ENCODE assay signal across 11 mouse cellular contexts in the genomic region with DNA sequence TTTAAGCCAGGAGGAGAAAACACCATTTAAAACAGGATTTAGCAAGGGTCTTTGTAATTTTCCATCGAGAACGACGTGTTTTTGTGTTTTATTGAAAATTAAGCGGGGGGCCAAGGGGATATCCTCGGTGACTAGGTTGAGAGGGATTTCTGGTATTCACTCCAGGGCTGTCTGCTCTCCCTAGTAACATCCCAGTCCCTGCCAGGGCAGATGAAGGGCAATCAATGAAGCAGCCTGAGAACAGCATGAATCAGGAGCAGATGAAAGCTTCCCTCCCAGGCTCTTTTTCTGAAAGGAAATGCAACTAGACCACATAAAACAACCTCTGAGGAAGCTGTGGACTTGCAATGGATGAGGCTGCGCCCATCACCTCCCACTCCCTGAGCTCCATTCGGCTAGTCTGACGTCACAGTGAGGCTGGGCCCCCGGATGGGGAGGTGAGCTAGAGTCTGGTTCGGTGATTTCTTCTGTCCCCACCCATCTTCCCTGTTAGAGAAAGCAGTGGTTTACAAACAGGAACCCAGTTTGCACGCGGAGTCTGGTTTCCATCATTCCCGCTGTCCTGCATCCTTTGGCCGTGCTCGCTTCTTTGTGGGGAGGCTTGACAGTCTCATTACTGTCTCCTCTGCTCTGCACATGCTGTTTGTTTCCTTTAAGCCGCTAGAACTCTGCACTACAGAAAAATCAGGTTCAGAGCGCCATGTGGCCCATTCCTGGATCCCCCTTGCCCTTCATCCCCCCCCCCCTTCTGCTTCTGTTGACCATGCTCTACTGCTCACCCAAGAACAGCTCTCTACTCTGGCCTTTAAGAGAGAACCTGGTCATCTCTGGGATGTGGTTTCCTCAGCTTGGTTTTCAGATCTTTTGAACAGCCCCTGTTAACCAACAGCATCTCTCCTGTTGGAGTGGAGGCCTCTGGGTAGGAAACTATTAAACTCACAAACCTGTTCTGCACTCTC. TPM values are rescaled to one million over a fixed set of nuclear protein-coding genes. Genes with fewer than 3 reads are reported as not detected.
A peak's percentile ranks its signal among the peaks of the same experiment; 100 is the strongest.
DNase-seq lines count a peak whose midpoint lies in the region; ATAC-seq and TF ChIP-seq lines count a peak whose summit lies in the region.
"Had no signal": no experiment of that assay in that cellular context is flagged by ENCODE, and none has a peak within 500 bp of the region (broad histone marks: within the 10 kb centered on the region; RNA-seq: fewer than 3 reads in every experiment).

No protein-coding gene starts in this region.

- no peak overlapping the region for H3K9ac ChIP-seq in heart, embryonic 11.5 days (ENCODE audit: low read depth, low read length)
- H3K9ac ChIP-seq in limb, embryonic 13.5 days: 0 out of 2 replicates have a peak overlapping the region, but pooled peaks have one; percentile 25
- H3K9ac ChIP-seq in stomach, postnatal 0 days (ENCODE audit: low read length): no peak overlapping the region
- H3K9ac ChIP-seq: hindbrain, embryonic 13.5 days had no signal

- TF ChIP-seq POLR2A in testis, adult 2 months (IDR thresholded peaks at IDR 0.05; ENCODE audit: control insufficient read depth, low read depth, low read length): peak; percentile 89

- no peaks in the 10 kb centered on the region for H3K4me1 ChIP-seq in heart, embryonic 11.5 days (ENCODE audit: control insufficient read depth, insufficient read depth, low read length)
- no peaks in the 10 kb centered on the region for H3K4me1 ChIP-seq in testis, adult 2 months (ENCODE audit: control insufficient read depth, insufficient read depth, low read length)
- H3K4me1 ChIP-seq in limb, embryonic 13.5 days: peaks cover 17% of the 10 kb centered on the region
- H3K4me1 ChIP-seq in stomach, postnatal 0 days (replicated peaks; ENCODE audit: control insufficient read depth, insufficient read depth): no peaks in the 10 kb centered on the region
- H3K4me1 ChIP-seq: hindbrain, embryonic 13.5 days had no signal

- ATAC-seq in heart, embryonic 11.5 days (replicated peaks; ENCODE audit: insufficient number of reproducible peaks, low FRiP score, low TSS enrichment): no peak
- ATAC-seq in limb, embryonic 13.5 days (ENCODE audit: low FRiP score, low read depth): peak; percentile 31; the same call in 1 of the 2 replicates
- ATAC-seq in stomach, postnatal 0 days (ENCODE audit: low FRiP score, low TSS enrichment): no peak

- no peaks in the 10 kb centered on the region for H3K27me3 ChIP-seq in heart, embryonic 11.5 days (ENCODE audit: control insufficient read depth, insufficient read depth, low read length)
- no peaks in the 10 kb centered on the region for H3K27me3 ChIP-seq in testis, adult 2 months (ENCODE audit: control insufficient read depth, insufficient read depth, low read length)
- H3K27me3 ChIP-seq in limb, embryonic 13.5 days: no peaks in the 10 kb centered on the region; the same call in 1 of the 2 replicates
- no peaks in the 10 kb centered on the region for H3K27me3 ChIP-seq in stomach, postnatal 0 days (ENCODE audit: control insufficient read depth, insufficient read depth, low read length)
- H3K27me3 ChIP-seq: hindbrain, embryonic 13.5 days had no signal

- H3K9me3 ChIP-seq in heart, embryonic 11.5 days (replicated peaks; ENCODE audit: control insufficient read depth, low read length): no peaks in the 10 kb centered on the region
- H3K9me3 ChIP-seq in limb, embryonic 13.5 days: no peaks in the 10 kb centered on the region
- no peaks in the 10 kb centered on the region for H3K9me3 ChIP-seq in stomach, postnatal 0 days (ENCODE audit: control insufficient read depth, low read length)
- H3K9me3 ChIP-seq: hindbrain, embryonic 13.5 days had no signal

- H3K4me3 ChIP-seq in heart, embryonic 11.5 days (ENCODE audit: low read depth, low read length): no peak overlapping the region
- peak overlapping the region; percentile 82 for H3K4me3 ChIP-seq in testis, adult 2 months (ENCODE audit: control insufficient read depth, low read depth, low read length)
- peak overlapping the region; percentile 1; the same call in 1 of the 2 replicates for H3K4me3 ChIP-seq in limb, embryonic 13.5 days
- H3K4me3 ChIP-seq in stomach, postnatal 0 days (ENCODE audit: low read depth, low read length): no peak overlapping the region
- H3K4me3 ChIP-seq: erythroblast, embryonic 14.5 days; hindbrain, embryonic 13.5 days had no signal

- WGBS in heart, embryonic 11.5 days (ENCODE audit: insufficient replicate concordance): 40% methylated on average over 17 of the region's 17 CpGs
- WGBS in limb, embryonic 13.5 days: 27% methylated on average over 17 of the region's 17 CpGs
- 45% methylated on average over 17 of the region's 17 CpGs for WGBS in stomach, postnatal 0 days

- TF ChIP-seq EP300 in stomach, postnatal 0 days (optimal IDR thresholded peaks at IDR 0.05): no peak

- H3K4me2 ChIP-seq in heart, embryonic 11.5 days: peak overlapping the region; percentile 39
- peak overlapping the region; percentile 48 for H3K4me2 ChIP-seq in limb, embryonic 13.5 days (replicated peaks)
- no peak overlapping the region for H3K4me2 ChIP-seq in stomach, postnatal 0 days (replicated peaks; ENCODE audit: low read depth)
- H3K4me2 ChIP-seq: hindbrain, embryonic 13.5 days had no signal

- DNase-seq in heart, adult 18-20 months: no peak
- DNase-seq in testis, postnatal 10 days (ENCODE audit: low spot score): no peak
- DNase-seq in stomach, postnatal 0 days (ENCODE audit: low spot score): peak; percentile 18
- no peak for DNase-seq in T-cell, adult 2 months (ENCODE audit: low spot score)
- no peak for DNase-seq in layer of hippocampus, postnatal 10 days (ENCODE audit: low spot score in 2 of 2)

- H3K36me3 ChIP-seq in heart, embryonic 11.5 days (ENCODE audit: control insufficient read depth, insufficient read depth, low read length): no peaks in the 10 kb centered on the region
- H3K36me3 ChIP-seq in testis, adult 2 months (ENCODE audit: control insufficient read depth, insufficient read depth, low read length): no peaks in the 10 kb centered on the region
- H3K36me3 ChIP-seq in limb, embryonic 13.5 days: no peaks in the 10 kb centered on the region
- no peaks in the 10 kb centered on the region for H3K36me3 ChIP-seq in stomach, postnatal 0 days (ENCODE audit: control insufficient read depth, insufficient read depth, low read length)
- H3K36me3 ChIP-seq: hindbrain, embryonic 13.5 days had no signal

- no peak for TF ChIP-seq CTCF in testis, adult 2 months (IDR thresholded peaks at IDR 0.05; ENCODE audit: control insufficient read depth, insufficient read depth, insufficient replicate concordance, low read depth, low read length)
- no peak for TF ChIP-seq CTCF in stomach, postnatal 0 days (IDR thresholded peaks at IDR 0.05; ENCODE audit: low read depth)

- no peak overlapping the region for H3K27ac ChIP-seq in heart, embryonic 11.5 days (ENCODE audit: low read depth, low read length)
- no peak overlapping the region; the same call in 1 of the 2 replicates for H3K27ac ChIP-seq in testis, adult 2 months (ENCODE audit: control insufficient read depth, insufficient read depth, low read depth, low read length)
- H3K27ac ChIP-seq in limb, embryonic 13.5 days: no peak overlapping the region
- H3K27ac ChIP-seq in stomach, postnatal 0 days (replicated peaks): no peak overlapping the region
- H3K27ac ChIP-seq: hindbrain, embryonic 13.5 days had no signal

RNA-seq across cellular contexts. Expression of gene Lrrc55, which starts 27.5 kb away (rescaled TPM):
- polyA plus RNA-seq in heart, embryonic 11.5 days (2014; fragmentation: Nextera tagmentation; extraction: Ambion mirVana): 0.07 and 0.24 TPM in 2 replicates
- 1 to 10 TPM; 1.2 to 1.5 TPM for total RNA-seq in heart, adult 18-20 months (2021)
- 5.2 and 7.9 TPM in 2 replicates for polyA plus RNA-seq in testis, adult 2 months (2012; rRNA removed)
- 0.75 and 0.78 TPM in 2 replicates for polyA plus RNA-seq in limb, embryonic 13.5 days (2015; fragmentation: Nextera tagmentation; extraction: Ambion mirVana)
- polyA plus RNA-seq in stomach, postnatal 0 days (2015; fragmentation: Nextera tagmentation; extraction: Ambion mirVana): 1.1 and 1.2 TPM in 2 replicates
- 10 to 100 TPM; 40.1 to 43.0 TPM for total RNA-seq in layer of hippocampus, postnatal 10 days (2021)
- total RNA-seq: neutrophil, adult 5-6 weeks had no signal
- polyA plus RNA-seq: erythroblast, embryonic 14.5 days had no signal

Comparison
In these comparisons a context has a peak if more than half of its experiments do, and no peak if none do; other contexts are left out.
1. H3K4me3 ChIP-seq: peak in testis, adult 2 months (single experiment) and limb, embryonic 13.5 days (single experiment); none in heart, embryonic 11.5 days (single experiment) and stomach, postnatal 0 days (single experiment).